Mouse (Mus musculus): Measurements from ENCODE around the gene Gtf2ird2. TPM values are rescaled to one million over a fixed set of nuclear protein-coding genes. Genes with fewer than 3 reads are reported as not detected.

Gtf2ird2 gene
- polyA plus RNA-seq, 1 experiment from 2014 or later, result 13.0 TPM

DNA sequence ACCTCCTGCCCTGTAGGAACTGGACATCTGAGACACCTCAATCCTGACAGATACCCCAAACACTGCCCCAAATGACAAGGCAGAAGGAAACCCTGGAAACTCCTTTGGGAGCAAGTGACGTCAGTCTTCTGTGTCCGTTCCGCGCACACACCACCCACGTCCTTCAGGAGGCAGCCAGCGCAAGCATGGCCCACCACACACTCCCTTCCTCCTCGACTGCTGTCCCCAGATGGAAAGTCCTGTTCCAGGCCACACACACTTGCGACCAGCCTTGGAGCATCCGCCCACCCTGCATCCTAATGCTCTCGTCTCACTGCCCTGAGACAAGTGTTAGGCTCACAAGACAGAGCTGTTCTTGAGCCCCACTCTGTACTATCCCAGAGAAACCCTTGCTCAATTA, 71.5 kb downstream of the Gtf2ird2 start:
- WGBS, result 87% methylated on average over 10 of the region's 10 CpGs
- Histone ChIP-seq H3K9ac (no peak overlapping the region), H3K9me3 (no peaks in the 10 kb centered on the region), H3K4me1 (no peaks in the 10 kb centered on the region), H3K27ac (no peak overlapping the region), H3K27me3 (no peaks in the 10 kb centered on the region), H3K4me3 (no peak overlapping the region), H3K36me3 (peaks cover 96% of the 10 kb centered on the region), H3K4me2 (no peak overlapping the region)
- no peak for ATAC-seq (ENCODE audit: insufficient number of reproducible peaks, insufficient read depth, low FRiP score, low TSS enrichment, low read depth)

DNA sequence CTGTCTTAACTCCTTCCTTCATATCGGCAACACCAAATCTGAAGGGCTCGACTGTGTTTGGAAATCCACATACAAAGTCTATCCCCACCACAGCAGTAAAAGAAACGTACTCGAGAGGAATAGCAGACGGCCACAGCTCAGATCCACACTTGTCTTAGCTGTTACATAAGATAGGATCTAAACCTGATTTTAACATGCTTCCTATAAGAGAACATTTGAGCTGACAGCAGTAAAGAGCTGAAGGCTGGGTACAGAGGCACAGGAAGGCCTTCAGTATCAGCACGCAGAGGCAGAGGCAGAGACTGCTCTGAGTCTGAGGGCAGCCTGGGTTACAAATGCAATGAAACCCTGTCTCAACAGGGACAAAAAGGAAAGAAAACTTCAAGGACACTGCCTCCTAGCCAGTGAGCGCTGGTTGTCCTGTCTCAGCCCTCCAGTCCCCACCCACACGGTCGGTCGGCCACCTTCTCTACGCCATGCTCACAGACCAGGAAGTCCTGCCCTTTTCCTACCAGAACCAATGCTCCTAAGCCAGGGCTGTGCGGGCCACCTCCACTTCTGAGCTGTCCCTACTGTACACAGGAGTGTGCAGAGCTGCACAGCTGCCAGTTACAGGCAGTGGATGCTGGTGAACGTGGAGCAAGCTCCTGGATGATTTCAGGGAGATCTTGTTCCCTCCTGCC, 73.7 kb downstream of the Gtf2ird2 start:
- no peaks in the 10 kb centered on the region for H3K27me3 ChIP-seq
- no peak overlapping the region for H3K27ac ChIP-seq
- H3K4me3 ChIP-seq, result no peak overlapping the region
- no peak overlapping the region for H3K9ac ChIP-seq
- 92% methylated on average over 13 of the region's 13 CpGs for WGBS
- H3K4me2 ChIP-seq, result no peak overlapping the region
- no peaks in the 10 kb centered on the region for H3K4me1 ChIP-seq
- H3K36me3 ChIP-seq, result peaks cover 97% of the 10 kb centered on the region
- ATAC-seq (ENCODE audit: insufficient number of reproducible peaks, insufficient read depth, low FRiP score, low TSS enrichment, low read depth), result no peak
- H3K9me3 ChIP-seq, result no peaks in the 10 kb centered on the region

DNA sequence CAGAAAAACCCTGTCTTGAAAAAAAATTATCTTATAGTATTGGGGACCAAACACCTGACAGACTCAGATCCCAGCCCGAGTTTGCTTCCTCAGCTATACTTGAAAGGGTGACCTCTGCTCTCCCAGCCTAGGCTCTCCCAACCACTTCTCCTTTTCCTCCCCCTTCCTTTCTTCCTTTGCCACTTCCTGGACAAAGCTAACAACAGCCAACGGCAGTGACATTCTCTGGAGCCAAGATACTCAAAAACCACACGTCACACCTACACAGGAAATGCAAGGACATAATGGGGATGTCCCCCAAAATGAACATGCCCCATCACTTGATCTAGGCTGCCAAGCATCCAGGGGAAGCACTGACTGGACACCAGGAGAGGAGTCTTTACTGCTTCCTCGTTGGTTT, 74.6 kb downstream of the Gtf2ird2 start:
- no peak for ATAC-seq (ENCODE audit: insufficient number of reproducible peaks, insufficient read depth, low FRiP score, low TSS enrichment, low read depth)
- Histone ChIP-seq H3K4me2 (no peak overlapping the region), H3K36me3 (peaks cover 97% of the 10 kb centered on the region), H3K4me3 (no peak overlapping the region), H3K9ac (no peak overlapping the region), H3K4me1 (no peaks in the 10 kb centered on the region), H3K27me3 (no peaks in the 10 kb centered on the region), H3K9me3 (no peaks in the 10 kb centered on the region), H3K27ac (no peak overlapping the region)
- WGBS, result 79% methylated on average over 4 of the region's 4 CpGs

DNA sequence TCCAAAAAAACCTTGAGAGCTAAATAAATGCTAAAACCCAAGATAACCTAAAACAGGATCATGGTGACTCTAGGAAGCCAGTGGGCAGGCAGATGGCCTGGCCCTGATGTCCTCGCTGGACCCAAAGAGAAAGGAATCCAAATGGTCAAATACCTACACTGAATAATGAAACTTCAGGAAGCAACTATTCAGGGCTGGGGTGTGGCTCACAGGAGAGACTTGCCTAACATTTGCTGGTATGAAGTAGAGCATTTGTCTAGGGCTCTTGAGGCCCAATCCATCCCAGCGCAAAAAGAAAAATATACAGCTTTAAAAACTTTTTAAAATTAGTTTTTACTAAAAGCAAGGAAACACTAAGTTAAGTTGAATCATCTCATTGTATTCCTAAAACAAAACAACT, 75.1 kb downstream of the Gtf2ird2 start:
- WGBS, result 98% methylated on average over 2 of the region's 2 CpGs
- Histone ChIP-seq H3K27me3 (no peaks in the 10 kb centered on the region), H3K9ac (no peak overlapping the region), H3K4me1 (no peaks in the 10 kb centered on the region), H3K9me3 (no peaks in the 10 kb centered on the region), H3K27ac (no peak overlapping the region), H3K36me3 (peaks cover 97% of the 10 kb centered on the region), H3K4me2 (no peak overlapping the region), H3K4me3 (no peak overlapping the region)
- no peak for ATAC-seq (ENCODE audit: insufficient number of reproducible peaks, insufficient read depth, low FRiP score, low TSS enrichment, low read depth)

DNA sequence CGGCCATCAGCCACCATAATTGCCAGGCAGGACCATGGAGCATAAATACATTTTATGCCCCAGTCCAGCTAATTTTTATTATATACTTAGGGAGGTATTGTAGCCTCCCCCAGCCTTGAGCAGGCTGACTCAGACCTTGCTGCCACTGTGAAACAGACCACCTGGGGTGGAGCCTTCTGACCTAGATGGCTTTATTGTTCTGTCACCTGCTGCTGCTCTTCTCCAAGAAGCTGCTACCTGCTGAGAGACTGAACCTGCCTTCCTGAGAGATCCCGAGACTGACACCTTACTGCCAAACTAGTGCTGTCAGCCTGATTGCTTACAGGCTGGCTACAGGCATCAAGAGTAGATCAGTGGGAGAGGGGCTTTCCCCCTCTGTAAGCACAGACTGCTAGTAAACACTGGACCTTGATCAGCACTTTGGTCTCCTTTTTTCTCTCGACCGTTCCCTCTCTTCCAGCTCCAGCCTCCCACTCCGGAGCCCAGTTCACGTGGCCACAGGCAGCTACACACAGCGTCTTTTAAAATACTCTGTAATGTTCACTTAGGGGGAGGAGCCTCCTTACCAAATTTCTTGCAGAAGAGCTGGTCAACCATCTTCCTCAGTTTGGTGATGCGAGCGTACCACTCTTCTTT, 76.3 kb downstream of the Gtf2ird2 start:
- Histone ChIP-seq H3K4me1 (no peaks in the 10 kb centered on the region), H3K4me2 (no peak overlapping the region)
- no peak for ATAC-seq (ENCODE audit: insufficient number of reproducible peaks, insufficient read depth, low FRiP score, low TSS enrichment, low read depth)

DNA sequence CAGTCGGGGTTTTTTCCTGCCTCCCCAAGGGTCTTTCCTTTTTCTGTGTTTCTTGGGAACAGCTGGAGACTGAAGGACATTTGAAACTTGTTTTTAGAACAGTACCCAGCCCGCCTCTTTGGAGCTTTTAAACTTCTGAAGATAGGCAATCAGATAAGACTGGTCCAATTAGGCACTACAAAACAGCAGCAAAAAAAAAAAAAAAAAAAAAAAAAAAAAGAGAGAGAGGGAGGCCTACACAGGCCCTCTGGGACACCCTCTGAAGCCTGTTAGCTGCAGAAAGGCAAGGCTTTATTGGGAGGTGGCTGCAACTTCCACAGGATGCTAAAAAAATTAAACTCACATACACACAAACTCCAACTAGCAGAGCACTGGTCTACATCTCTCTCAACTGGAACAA, 82.1 kb downstream of the Gtf2ird2 start:
- Histone ChIP-seq H3K4me2 (no peak overlapping the region), H3K9ac (no peak overlapping the region), H3K4me1 (no peaks in the 10 kb centered on the region), H3K27ac (no peak overlapping the region), H3K9me3 (no peaks in the 10 kb centered on the region), H3K4me3 (no peak overlapping the region), H3K36me3 (peaks cover 99% of the 10 kb centered on the region), H3K27me3 (no peaks in the 10 kb centered on the region)
- no peak for ATAC-seq (ENCODE audit: insufficient number of reproducible peaks, insufficient read depth, low FRiP score, low TSS enrichment, low read depth)
- 53% methylated on average over 2 of the region's 2 CpGs for WGBS

More for the DNA sequence above, 76.3 kb downstream of the Gtf2ird2 start:
- no peak overlapping the region for H3K9ac ChIP-seq
- no peak overlapping the region for H3K4me3 ChIP-seq
- H3K36me3 ChIP-seq, result peaks cover 97% of the 10 kb centered on the region
- 93% methylated on average over 9 of the region's 9 CpGs for WGBS
- H3K9me3 ChIP-seq, result no peaks in the 10 kb centered on the region
- H3K27me3 ChIP-seq, result no peaks in the 10 kb centered on the region
- H3K27ac ChIP-seq, result no peak overlapping the region

DNA sequence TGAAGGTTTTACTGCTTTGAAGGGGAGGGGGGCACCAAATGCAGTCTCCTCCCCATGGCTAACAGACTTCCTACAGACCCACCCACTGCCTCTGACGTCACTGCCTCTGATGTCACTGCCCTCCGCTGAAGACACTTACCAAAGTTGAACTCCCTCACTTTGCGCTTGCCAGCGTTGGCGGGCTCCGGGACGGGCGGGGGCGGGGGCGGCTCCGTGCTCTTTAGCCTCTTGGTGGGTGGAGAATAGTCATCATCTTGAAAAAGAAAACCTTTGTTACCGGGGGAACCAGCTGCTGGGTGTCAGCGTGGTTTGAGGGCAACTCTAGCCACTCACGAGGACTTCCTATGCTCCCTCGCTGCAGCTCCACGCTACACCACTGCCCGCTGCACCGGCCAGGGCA, 82.6 kb downstream of the Gtf2ird2 start:
- H3K9ac ChIP-seq, result no peak overlapping the region
- H3K4me3 ChIP-seq, result no peak overlapping the region
- ATAC-seq (ENCODE audit: insufficient number of reproducible peaks, insufficient read depth, low FRiP score, low TSS enrichment, low read depth), result no peak
- H3K4me1 ChIP-seq, result no peaks in the 10 kb centered on the region
- WGBS, result 85% methylated on average over 18 of the region's 18 CpGs
- peaks cover 99% of the 10 kb centered on the region for H3K36me3 ChIP-seq
- no peak overlapping the region for H3K4me2 ChIP-seq
- peak overlapping the region; percentile 39; the same call in 1 of the 2 replicates for H3K27ac ChIP-seq
- H3K27me3 ChIP-seq, result no peaks in the 10 kb centered on the region
- H3K9me3 ChIP-seq, result no peaks in the 10 kb centered on the region

DNA sequence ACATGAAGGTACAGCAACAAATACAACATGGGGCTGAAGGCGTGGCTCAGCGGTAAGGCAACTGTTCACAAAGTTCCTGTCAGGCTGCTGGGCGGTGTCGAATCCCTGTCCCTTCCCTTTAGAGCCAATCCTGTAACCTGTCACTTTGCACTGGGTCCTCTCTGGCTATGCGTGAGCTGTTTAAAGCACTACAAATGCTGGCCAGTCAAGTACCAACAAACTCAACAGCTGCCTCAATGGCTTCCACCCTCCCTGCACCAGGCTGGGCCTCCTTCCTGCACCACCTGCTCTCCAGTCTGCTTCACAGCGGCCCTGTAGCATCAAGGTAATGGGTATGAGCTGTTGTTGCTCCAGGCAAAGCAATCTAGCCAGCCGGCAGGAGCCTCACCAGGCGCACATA, 84.9 kb downstream of the Gtf2ird2 start:
- Histone ChIP-seq H3K9me3 (no peaks in the 10 kb centered on the region), H3K36me3 (peaks cover 99% of the 10 kb centered on the region), H3K4me2 (no peak overlapping the region), H3K4me1 (no peaks in the 10 kb centered on the region), H3K4me3 (no peak overlapping the region), H3K27ac (no peak overlapping the region), H3K9ac (no peak overlapping the region), H3K27me3 (no peaks in the 10 kb centered on the region)
- WGBS, result 92% methylated on average over 8 of the region's 8 CpGs
- ATAC-seq (ENCODE audit: insufficient number of reproducible peaks, insufficient read depth, low FRiP score, low TSS enrichment, low read depth), result no peak

DNA sequence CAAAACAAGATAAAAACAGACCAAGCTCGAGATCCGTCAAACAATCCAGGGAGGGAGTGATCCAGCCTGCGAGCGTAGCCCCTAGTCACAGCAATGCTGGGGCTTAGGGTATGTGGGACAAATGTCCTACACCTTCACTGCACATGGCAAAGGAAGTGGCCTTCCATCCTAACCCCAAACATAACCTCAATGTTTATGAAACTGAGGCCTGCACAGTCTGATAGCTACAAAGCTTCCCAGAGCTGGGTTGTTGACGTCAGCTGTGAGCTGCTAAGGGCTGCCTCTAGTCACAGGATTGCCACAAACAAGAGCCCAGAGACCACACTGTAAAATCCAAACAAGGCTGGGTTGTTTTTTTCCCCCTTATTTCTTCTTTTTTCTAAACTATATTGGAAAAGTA, 85.9 kb downstream of the Gtf2ird2 start:
- Histone ChIP-seq H3K9me3 (no peaks in the 10 kb centered on the region), H3K4me2 (no peak overlapping the region), H3K9ac (no peak overlapping the region), H3K4me3 (no peak overlapping the region), H3K27me3 (no peaks in the 10 kb centered on the region), H3K4me1 (no peaks in the 10 kb centered on the region), H3K36me3 (peaks cover 98% of the 10 kb centered on the region), H3K27ac (no peak overlapping the region)
- no peak for ATAC-seq (ENCODE audit: insufficient number of reproducible peaks, insufficient read depth, low FRiP score, low TSS enrichment, low read depth)
- WGBS, result 89% methylated on average over 5 of the region's 5 CpGs

DNA sequence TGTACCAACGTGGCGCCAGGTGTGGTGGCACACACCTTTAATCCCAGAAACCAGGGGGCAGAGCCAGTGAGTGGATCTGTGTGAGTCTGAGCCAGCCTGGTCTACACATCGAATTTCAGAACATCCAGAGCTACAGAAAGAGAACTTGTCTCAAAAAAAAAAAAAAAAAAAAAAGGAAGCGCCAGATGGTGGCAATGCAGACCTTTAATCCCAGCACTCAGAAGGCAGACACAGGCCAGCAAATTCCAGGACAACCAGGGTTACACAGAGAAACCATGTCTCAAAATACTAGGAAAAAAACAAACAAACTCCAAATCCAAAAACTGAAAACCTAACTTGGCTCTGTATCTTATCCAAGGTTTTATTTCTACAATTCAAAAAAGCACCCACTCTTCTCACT, 86.7 kb downstream of the Gtf2ird2 start:
- Histone ChIP-seq H3K27ac (no peak overlapping the region), H3K9me3 (no peaks in the 10 kb centered on the region), H3K4me1 (no peaks in the 10 kb centered on the region), H3K9ac (no peak overlapping the region), H3K27me3 (no peaks in the 10 kb centered on the region), H3K4me2 (no peak overlapping the region), H3K36me3 (peaks cover 98% of the 10 kb centered on the region), H3K4me3 (no peak overlapping the region)
- ATAC-seq (ENCODE audit: insufficient number of reproducible peaks, insufficient read depth, low FRiP score, low TSS enrichment, low read depth), result no peak
- 89% methylated on average over 4 of the region's 4 CpGs for WGBS

DNA sequence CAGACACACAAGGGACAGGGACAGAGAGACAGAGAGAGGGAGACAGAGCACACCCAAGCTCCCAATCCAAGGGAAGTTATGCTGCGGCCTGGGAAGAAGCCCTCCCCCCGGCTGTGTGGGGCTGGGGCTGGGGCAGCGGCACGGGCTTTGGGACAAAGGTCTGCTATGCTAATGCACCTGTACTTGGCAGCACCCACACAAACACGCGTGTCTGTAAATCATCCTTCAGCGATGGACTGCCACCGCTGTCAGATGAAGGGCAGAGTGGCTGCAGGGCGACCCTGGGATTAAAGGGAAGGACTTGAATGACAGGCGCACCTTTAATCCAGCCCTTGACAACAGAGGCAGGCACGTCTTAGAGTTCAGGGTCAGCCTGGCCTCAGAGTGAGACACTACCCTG, 87.6 kb downstream of the Gtf2ird2 start:
- Histone ChIP-seq H3K4me3 (no peak overlapping the region), H3K27me3 (no peaks in the 10 kb centered on the region), H3K9me3 (no peaks in the 10 kb centered on the region), H3K27ac (no peak overlapping the region), H3K4me1 (no peaks in the 10 kb centered on the region), H3K9ac (no peak overlapping the region), H3K4me2 (no peak overlapping the region), H3K36me3 (peaks cover 97% of the 10 kb centered on the region)
- WGBS, result 89% methylated on average over 11 of the region's 11 CpGs
- ATAC-seq (ENCODE audit: insufficient number of reproducible peaks, insufficient read depth, low FRiP score, low TSS enrichment, low read depth), result no peak

DNA sequence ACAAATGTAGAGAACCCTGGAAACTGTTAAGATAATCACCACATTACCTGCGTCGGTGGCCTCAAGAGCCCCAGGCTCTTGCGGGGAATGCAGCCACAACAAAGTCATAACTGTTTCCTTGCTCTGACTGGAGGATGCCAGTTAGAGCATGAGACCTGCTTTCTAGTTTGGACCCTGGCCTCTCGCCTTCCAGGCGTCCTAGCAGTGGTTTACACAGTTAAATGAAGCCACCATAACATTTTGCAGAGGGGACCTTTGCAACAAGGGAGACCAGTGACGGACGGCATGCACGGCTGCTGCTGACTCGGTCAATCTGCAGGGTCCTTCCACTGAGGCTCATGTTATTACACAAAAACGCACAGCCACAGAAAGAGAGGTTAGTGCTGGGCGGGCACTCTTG, 88.9 kb downstream of the Gtf2ird2 start:
- H3K36me3 ChIP-seq, result peaks cover 96% of the 10 kb centered on the region
- no peak overlapping the region for H3K4me2 ChIP-seq
- H3K27ac ChIP-seq, result peak overlapping the region; percentile 34; the same call in 1 of the 2 replicates
- no peak overlapping the region for H3K4me3 ChIP-seq
- no peak for ATAC-seq (ENCODE audit: insufficient number of reproducible peaks, insufficient read depth, low FRiP score, low TSS enrichment, low read depth)
- H3K4me1 ChIP-seq, result no peaks in the 10 kb centered on the region
- 60% methylated on average over 11 of the region's 11 CpGs for WGBS
- no peak overlapping the region for H3K9ac ChIP-seq
- H3K27me3 ChIP-seq, result no peaks in the 10 kb centered on the region
- H3K9me3 ChIP-seq, result no peaks in the 10 kb centered on the region
